Mouse (Mus musculus): ENCODE measurements at regions not wholly inside any gene's neighbourhood (a gene's known extent, or its start where the extent isn't known, plus 50 kb on each side); places are given as distances from the start of the nearest gene placed in this dataset.

DNA sequence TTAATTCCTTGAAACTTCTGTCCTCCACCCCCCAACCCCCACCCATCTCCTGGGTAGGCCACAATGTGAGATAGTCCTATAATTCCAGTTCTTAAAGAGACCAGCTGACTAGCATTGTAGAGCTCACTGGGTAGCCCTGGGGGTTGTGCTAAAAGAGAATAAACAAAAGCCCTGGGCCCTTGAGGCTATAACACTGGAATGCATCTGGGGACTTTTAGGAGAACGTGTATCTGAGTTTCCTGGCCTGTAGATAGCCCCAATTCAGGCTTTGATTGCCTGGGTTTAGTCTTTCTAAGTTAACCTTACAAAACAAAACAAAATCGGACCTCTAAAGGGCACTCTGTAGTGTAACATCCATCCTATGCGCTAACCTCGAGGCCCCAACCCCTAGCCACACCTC is 234.1 kb upstream of the 4930412O13Rik start:
- TF ChIP-seq CTCF (IDR thresholded peaks at IDR 0.05; ENCODE audit: control insufficient read depth, insufficient read depth, insufficient read length): no peak
- TF ChIP-seq MAX (IDR thresholded peaks at IDR 0.05): no peak
- no peak for TF ChIP-seq MYOD1 (IDR thresholded peaks at IDR 0.05; ENCODE audit: control insufficient read depth, insufficient read length, low read depth)
- TF ChIP-seq MYOG (IDR thresholded peaks at IDR 0.05; ENCODE audit: control insufficient read depth, extremely low read depth, insufficient read length): no peak
- TF ChIP-seq CEBPB (IDR thresholded peaks at IDR 0.05; ENCODE audit: low read depth): no peak
- no peak for TF ChIP-seq FOSL1 (IDR thresholded peaks at IDR 0.05; ENCODE audit: insufficient read depth, low read length, poor library complexity, severe bottlenecking)

Measured in C2C12 (cell line).